Mouse (Mus musculus): ENCODE results near the gene Prr15l. TPM values are rescaled to one million over a fixed set of nuclear protein-coding genes. Genes with fewer than 3 reads are reported as not detected.

Gene Prr15l
- polyA plus RNA-seq, 1 experiment from 2014 or later, result 1.5 TPM

- Histone ChIP-seq H3K9me3 (replicated peaks) (no peaks in the 10 kb centered on the region), H3K9ac (no peak within 1 kb of the TSS; the same call in 1 of the 2 replicates), H3K4me1 (peaks cover 18% of the 10 kb centered on the region), H3K27me3 (peaks cover 47% of the 10 kb centered on the region), H3K27ac (no peak within 1 kb of the TSS), H3K4me2 (replicated peaks) (no peak within 1 kb of the TSS), H3K36me3 (no peaks in the 10 kb centered on the region), H3K4me3 (no peak within 1 kb of the TSS)
- ATAC-seq (ENCODE audit: low FRiP score), result no peak
- 74% methylated on average over 7 of the region's 7 CpGs for WGBS
Observed at GRCm38 (mm10) chr11:96982859-96983258, 55.0 kb downstream of the Prr15l start, which contains the start of gene Sp2. TSS of gene Sp2 (minus strand) at chr11:96982959.

GRCm38 (mm10) chr11:96984903-96985302, 57.0 kb downstream of the Prr15l start:
- peaks cover 18% of the 10 kb centered on the region for H3K4me1 ChIP-seq
- peak overlapping the region; percentile 8; the same call in 1 of the 2 replicates for H3K9ac ChIP-seq
- ATAC-seq (ENCODE audit: low FRiP score), result no peak
- 28% methylated on average over 4 of the region's 4 CpGs for WGBS
- H3K4me3 ChIP-seq, result no peak overlapping the region
- no peaks in the 10 kb centered on the region for H3K36me3 ChIP-seq
- no peak overlapping the region for H3K4me2 ChIP-seq (replicated peaks)
- H3K9me3 ChIP-seq (replicated peaks), result no peaks in the 10 kb centered on the region
- H3K27me3 ChIP-seq, result peaks cover 55% of the 10 kb centered on the region
- no peak overlapping the region for H3K27ac ChIP-seq

GRCm38 (mm10) chr11:96986463-96986862, 58.6 kb downstream of the Prr15l start:
- WGBS, result 49% methylated on average over 3 of the region's 3 CpGs
- Histone ChIP-seq H3K4me1 (peaks cover 17% of the 10 kb centered on the region), H3K9me3 (replicated peaks) (no peaks in the 10 kb centered on the region), H3K27ac (no peak overlapping the region), H3K4me3 (no peak overlapping the region), H3K36me3 (no peaks in the 10 kb centered on the region), H3K4me2 (replicated peaks) (no peak overlapping the region), H3K9ac (no peak overlapping the region), H3K27me3 (peaks cover 58% of the 10 kb centered on the region)
- no peak for ATAC-seq (ENCODE audit: low FRiP score)

Other genes with a start within 250 kb of the Prr15l start
- 40.5 and 45.1 TPM in 2 replicates for gene Snx11, start 150.5 kb upstream of the Prr15l start, polyA plus RNA-seq (2016; fragmentation: Nextera tagmentation; extraction: Ambion mirVana)
- gene Cbx1, start 139.0 kb upstream of the Prr15l start, polyA plus RNA-seq (2016; fragmentation: Nextera tagmentation; extraction: Ambion mirVana), result 136 TPM in 2 replicates
- 82.8 and 88.2 TPM in 2 replicates for gene Nfe2l1, start 98.1 kb upstream of the Prr15l start, polyA plus RNA-seq (2016; fragmentation: Nextera tagmentation; extraction: Ambion mirVana)
- gene Copz2, start 78.2 kb upstream of the Prr15l start, polyA plus RNA-seq (2016; fragmentation: Nextera tagmentation; extraction: Ambion mirVana), result 56.5 and 60.7 TPM in 2 replicates
- gene Cdk5rap3, start 11.6 kb upstream of the Prr15l start, polyA plus RNA-seq (2016; fragmentation: Nextera tagmentation; extraction: Ambion mirVana), result 98.8 and 98.9 TPM in 2 replicates
- gene Pnpo, start 15.9 kb downstream of the Prr15l start, polyA plus RNA-seq (2016; fragmentation: Nextera tagmentation; extraction: Ambion mirVana), result 21.5 and 22.5 TPM in 2 replicates
- 19.0 and 20.8 TPM in 2 replicates for gene Sp2, start 54.9 kb downstream of the Prr15l start, polyA plus RNA-seq (2016; fragmentation: Nextera tagmentation; extraction: Ambion mirVana)
- 0.26 and 0.46 TPM in 2 replicates for gene Sp6, start 85.3 kb downstream of the Prr15l start, polyA plus RNA-seq (2016; fragmentation: Nextera tagmentation; extraction: Ambion mirVana)
- gene Scrn2, start 101.8 kb downstream of the Prr15l start, polyA plus RNA-seq (2016; fragmentation: Nextera tagmentation; extraction: Ambion mirVana), result 21.2 and 23.9 TPM in 2 replicates
- 4.8 and 5.1 TPM in 2 replicates for gene Lrrc46, start 113.3 kb downstream of the Prr15l start, polyA plus RNA-seq (2016; fragmentation: Nextera tagmentation; extraction: Ambion mirVana)
- gene Mrpl10, start 113.5 kb downstream of the Prr15l start, polyA plus RNA-seq (2016; fragmentation: Nextera tagmentation; extraction: Ambion mirVana), result 64.8 and 70.1 TPM in 2 replicates
- gene Osbpl7, start 122.5 kb downstream of the Prr15l start, polyA plus RNA-seq (2016; fragmentation: Nextera tagmentation; extraction: Ambion mirVana), result 9.1 and 11.9 TPM in 2 replicates
- 0.10 TPM in 1 of 2 replicates, not detected in the other for gene Tbx21, start 187.2 kb downstream of the Prr15l start, polyA plus RNA-seq (2016; fragmentation: Nextera tagmentation; extraction: Ambion mirVana)
- 10.1 and 10.5 TPM in 2 replicates for gene Tbkbp1, start 223.4 kb downstream of the Prr15l start, polyA plus RNA-seq (2016; fragmentation: Nextera tagmentation; extraction: Ambion mirVana)